Mouse (Mus musculus) spleen, postnatal 10 days (tissue): ENCODE measurements around the gene Hdc.
A peak's percentile ranks its signal among the peaks of the same experiment; 100 is the strongest.

Source experiments
- DNase-seq, 2 experiments: peaks; one replicate each; pipeline ENCODE4 v3.0.0; 2021 to 2022; ENCODE audit warnings: low spot score in 2 of 2

The Hdc gene

DNA sequence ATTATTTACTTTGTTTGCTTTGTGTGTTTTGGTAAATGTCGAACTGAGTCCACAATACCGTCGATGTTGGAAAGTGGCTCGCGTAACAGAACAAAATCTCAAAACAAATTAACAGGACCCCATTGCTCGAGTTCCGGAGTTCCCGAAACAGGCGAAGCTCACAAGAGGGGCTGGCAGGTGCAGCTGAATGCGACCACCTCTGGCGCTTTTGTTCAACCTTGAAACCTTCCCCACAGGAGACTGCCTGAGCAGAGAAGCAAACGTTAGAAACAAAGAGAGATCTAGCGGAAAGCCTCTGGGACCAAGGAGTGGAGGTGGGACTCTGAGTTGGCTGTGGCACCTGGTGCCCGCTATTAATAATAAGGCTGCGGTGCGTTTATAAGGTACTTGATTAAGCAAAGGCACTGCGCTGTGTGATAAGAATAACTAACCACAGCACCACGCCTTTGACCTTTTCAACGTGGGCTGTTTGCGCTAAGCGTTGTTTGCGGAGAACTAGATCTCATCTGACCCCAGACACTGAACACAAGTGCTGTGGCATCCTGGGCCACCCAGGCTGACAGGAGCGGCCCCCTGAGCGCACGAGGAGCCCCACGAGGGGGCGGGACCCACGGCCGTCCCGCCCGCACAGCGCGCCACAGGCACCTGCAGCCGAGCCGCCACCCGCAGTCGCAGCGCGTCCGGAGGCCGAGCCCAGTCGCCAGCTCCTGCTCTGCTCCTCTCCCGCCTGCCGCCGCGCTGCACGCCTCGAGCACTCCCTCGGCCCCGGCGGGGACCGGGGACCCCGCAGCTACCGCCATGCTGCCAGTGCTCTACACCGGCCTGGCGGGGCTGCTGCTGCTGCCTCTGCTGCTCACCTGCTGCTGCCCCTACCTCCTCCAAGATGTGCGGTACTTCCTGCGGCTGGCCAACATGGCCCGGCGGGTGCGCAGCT is 66.5 kb downstream of the Hdc start, which contains the start of gene Slc27a2:
TSS of gene Slc27a2 (plus strand) at position 51 of the 934 bp plus-strand sequence.
- DNase-seq: peak; percentile 7 to 18

DNA sequence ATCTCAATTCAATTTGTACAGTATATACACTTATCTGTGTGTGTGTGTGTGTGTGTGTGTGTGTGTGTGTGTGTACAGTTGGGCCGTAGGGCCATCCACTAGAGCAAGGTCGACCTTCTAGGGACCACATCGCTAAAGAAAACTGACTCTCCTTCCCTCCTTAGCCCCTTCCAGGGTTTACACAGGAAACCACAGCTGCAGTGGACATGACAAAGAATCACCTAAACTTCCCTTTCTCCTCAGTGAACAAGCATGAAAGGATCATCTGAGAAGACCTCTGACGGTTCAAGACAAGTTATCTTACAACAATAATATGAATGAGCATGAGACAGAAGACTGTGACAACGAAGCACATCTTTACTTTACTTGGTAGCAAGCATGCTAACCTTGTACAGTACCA is 67.2 kb downstream of the Hdc start:
- DNase-seq: no peak

DNA sequence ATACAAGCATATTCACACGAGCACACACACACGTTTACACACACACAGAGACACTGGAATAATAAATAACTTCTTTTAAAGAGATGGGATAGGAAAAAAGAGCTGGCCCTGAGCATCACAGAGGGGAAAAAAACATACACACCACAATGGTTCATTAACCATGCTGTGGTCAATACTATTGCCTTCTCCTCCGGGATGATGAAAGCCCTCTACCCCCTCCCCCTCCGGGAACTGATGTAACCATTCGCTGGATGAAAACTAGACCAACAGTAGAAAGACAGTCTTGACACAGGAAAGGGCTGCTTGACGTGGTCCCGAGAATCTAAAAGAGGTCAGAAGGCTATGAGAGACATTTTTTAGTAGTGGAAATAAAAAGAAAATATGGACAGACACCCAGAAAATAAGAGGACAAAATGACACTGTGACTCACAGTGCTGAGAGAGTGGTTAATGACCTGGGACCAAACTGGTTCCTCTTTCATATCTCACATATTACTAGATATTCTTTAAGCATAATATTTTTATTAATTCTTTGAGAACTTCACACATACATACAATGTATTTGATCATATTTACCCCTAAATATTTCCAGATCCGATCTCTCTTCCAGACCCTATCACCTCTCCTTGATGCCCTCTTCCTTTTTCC is 67.7 kb downstream of the Hdc start:
- no peak for DNase-seq

DNA sequence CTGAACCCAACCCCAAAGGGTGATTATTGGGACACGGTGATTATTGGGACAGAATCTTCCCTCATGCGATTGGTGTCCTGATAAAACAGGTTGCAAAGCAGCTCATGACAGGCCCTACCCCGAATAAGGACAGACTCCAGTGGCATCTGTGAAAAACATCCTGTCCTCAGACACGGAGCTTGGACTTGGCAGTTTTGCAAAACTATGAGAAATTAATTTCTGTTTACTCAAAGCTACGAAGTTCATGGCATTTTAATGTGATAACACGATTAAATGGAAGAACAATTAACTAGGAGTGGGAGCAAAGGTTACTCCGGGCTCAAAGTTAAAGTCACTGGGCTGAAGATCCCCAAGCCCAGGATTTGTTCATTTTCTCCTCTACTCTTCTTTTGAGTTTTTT is 69.4 kb downstream of the Hdc start:
- DNase-seq: no peak

DNA sequence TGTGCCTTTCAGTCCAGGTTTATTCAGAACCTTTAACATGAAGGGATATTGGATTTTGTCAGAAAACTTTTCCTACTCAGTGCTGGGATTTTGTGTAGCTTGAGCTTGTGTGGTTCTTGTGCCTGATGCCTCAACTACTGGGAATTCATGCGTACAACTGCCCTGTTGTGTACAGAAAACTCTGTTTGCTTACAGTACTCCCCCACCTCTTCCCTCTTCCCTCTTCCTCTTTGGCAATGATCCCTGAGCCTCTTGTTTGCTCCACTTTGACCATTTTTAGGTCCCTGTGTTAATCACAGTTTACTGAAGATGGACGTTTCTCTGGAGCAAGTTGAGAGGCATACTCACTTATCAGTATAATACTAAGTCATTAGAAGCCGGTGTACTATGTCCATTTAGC is 72.7 kb downstream of the Hdc start:
- DNase-seq: no peak

DNA sequence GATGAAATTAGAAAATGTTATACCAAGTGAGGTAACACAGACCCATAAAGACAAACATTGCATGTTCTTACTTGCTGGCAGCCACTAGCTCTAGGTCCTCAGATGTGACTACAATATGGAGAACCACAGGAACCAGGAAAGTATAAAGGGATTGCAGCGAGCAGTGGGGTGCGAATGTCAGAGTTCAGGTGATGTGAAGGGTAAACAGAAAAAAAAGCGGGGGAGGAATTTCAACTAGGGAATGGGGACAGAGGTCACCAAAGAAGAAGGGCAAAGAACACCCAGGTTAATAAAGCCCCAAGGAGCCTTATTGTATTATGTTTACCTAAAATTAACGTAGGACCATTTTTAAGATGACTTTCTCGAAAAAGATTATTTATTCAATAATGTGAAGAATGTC is 73.8 kb downstream of the Hdc start:
- no peak for DNase-seq
